Mouse (Mus musculus) cerebellum, adult 8-10 months (tissue): ENCODE measurements around the gene Inpp4b.
A peak's percentile ranks its signal among the peaks of the same experiment; 100 is the strongest.

Source experiments
- DNase-seq: peaks from one replicate; pipeline ENCODE4 v3.0.0; 2022

Inpp4b gene

DNA sequence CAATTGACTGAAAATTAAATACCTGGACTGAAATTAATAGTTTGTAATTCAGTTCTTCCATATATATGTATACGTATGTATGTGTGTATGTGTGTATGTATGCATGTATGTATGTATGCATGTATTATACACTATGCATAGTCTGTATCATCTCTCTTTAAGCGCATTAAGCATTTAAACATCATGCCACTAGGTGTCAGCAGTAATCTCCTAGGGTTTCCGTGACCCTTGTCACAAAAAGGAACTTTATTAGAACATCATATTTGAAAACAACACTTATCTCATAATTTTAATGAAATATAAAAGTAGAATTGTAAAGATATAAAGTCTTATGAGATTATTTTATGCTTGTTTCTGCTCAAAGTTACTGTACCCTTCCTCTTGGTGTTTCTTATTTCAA lies 136.3 kb downstream of the Inpp4b start:
- DNase-seq, result no peak

DNA sequence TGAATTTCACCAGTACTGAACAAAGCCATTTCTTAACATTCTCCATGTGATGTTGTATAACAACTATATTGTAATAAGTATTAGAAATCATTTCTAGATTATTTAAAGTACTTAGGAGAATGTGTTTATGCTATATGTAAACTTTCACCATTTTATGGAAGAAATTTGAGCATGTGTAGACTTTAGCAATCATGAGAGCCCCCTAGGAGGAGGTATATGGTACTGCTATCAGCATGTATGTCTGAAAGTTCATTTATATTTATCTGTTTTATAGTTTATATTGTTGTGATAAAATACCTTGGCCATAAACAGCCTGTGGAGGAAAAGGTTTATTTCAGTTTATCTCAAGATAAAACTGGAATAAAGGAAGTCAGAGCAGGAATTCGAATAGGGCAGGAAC lies 141.5 kb downstream of the Inpp4b start:
- no peak for DNase-seq

GRCm38 (mm10) chr8:81485626-81486025 lies 143.3 kb downstream of the Inpp4b start:
- DNase-seq, result no peak

DNA sequence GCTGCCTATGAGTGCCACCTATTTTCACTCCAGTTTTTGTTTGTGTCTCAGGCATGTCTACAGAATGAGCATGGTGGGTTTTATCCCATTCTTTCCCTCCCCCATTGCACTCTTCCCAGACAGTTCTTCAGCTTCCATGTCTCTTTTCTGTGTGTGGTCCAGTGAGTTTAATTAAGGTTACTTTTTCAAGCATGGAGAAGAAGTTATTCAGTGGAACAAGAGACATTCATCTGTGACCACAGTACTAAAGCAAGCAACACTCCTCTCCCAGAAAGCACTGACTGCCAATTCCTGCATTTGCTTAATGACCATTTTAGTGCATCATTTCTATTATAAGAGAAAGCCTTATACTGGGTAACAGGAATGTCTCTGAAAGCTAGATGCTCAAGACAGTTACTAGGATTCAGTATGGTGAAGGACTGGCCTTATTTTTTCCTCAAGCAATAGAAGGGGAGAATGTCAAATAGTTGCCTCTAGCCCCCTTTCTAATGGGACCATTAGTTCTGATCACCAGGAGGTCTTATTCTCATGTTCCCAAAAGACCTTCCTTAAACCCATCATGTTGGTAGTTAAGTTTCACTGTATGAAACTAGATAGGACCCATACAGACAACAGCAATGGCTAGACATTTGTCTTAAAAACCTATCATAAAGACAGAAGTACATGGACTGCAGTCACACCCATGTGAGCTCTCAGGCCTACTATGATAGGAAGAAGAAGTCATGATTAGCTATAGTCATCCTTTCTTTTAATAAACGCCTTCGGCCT lies 147.7 kb downstream of the Inpp4b start:
- DNase-seq, result no peak

GRCm38 (mm10) chr8:81491097-81491705 lies 148.8 kb downstream of the Inpp4b start:
- DNase-seq, result no peak

GRCm38 (mm10) chr8:81491706-81492204 lies 149.4 kb downstream of the Inpp4b start:
- DNase-seq, result no peak

- no peak for DNase-seq
Observed at GRCm38 (mm10) chr8:81494823-81495222, 152.5 kb downstream of the Inpp4b start.

DNA sequence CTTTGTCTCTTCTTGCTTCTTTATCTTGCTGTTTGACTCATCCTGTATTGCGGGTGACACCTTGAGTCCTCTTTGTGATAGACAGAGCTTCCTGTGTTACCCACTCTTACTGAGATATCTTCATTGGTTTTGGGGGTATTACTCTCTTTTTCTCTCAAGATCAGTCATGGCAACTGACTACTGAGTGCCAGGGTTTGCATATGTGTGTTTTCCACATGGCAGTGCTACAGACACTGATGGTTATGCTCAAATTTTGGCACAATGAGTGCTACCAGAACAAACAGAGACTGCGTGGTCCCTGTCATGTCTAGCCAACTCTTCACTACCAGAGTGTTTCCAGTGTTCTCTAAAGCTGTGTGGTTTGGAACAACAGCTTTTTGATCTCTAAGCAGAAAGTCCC lies 155.3 kb downstream of the Inpp4b start:
- DNase-seq, result no peak

GRCm38 (mm10) chr8:81502216-81502615 lies 159.9 kb downstream of the Inpp4b start:
- DNase-seq, result no peak

DNA sequence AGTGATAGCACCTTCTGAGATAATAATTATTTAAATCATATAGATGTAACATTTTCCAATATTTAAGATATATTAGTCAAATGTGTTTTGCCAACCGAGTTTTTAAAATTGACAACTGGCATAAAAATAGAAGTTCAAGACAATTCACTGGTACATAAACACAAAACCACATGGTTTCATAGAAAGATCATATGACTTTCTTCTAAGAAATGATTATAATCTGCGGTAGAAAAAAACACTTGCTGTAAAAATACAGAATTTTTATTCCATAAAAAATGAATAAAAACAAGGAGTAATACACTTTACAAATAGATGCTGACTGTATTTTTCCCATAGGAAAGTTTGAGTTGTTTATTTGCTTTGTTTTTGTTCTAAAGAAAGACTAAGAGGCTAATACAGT lies 160.6 kb downstream of the Inpp4b start:
- no peak for DNase-seq

DNA sequence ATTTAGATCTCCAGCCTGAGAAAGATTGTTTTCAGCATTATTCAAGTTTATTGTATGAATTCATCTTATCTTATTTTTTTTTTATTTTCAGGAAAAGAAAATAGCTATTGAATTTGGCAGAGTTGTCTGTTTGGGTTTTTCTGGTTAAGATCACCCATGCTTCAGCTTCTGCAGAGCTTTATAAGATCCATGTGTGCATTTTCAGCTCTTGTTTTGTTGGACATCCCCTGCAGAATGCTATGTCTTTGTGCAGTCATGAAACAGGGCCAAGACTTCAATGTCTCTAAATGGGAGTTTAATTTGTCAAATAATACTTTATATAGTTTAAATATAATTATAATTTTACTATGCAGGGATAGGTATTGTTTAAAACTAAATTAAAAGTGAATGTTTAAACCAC lies 170.5 kb downstream of the Inpp4b start:
- DNase-seq, result no peak

DNA sequence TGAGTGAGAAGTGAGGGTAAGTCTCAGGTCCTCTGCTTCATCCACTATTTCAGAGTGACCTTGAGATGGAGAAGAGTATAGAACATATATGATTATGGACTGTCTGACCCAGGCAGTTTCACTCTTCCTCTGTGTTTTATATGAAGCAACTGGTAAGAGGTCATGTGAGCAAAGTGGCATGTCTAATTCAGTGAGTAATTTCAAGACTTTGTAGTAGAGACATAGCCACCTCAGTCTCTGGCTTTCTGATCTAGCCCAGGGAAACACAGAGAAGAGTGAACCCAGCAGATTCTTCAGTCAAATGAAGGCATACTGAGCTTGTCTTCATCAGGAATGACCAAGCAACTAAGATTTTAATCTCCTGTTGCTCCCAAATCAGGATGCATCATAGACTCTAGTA lies 172.1 kb downstream of the Inpp4b start:
- DNase-seq, result no peak

GRCm38 (mm10) chr8:81522085-81522484 lies 179.7 kb downstream of the Inpp4b start:
- peak; percentile 20 for DNase-seq

- DNase-seq, result no peak
Observed at GRCm38 (mm10) chr8:81524561-81524960, 182.2 kb downstream of the Inpp4b start.

DNA sequence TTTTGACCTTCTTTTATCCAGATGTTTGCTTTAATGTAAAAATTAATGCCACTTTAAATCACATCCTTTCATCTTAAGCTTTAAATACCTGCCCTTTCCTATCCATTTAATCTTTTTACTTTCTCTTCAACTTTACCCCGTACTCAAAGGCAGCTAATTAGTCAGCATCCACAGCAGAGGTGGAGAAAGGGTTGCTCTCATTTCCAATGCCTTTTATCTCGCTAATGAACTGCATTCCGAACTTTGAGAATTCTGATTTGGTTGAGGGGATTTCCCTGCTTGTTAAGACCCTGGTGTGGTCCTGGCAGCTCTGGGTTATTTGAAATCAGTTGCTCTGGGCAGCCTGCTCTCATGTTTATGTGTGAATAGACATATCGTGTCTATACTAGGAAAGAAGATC lies 185.3 kb downstream of the Inpp4b start:
- DNase-seq, result no peak

DNA sequence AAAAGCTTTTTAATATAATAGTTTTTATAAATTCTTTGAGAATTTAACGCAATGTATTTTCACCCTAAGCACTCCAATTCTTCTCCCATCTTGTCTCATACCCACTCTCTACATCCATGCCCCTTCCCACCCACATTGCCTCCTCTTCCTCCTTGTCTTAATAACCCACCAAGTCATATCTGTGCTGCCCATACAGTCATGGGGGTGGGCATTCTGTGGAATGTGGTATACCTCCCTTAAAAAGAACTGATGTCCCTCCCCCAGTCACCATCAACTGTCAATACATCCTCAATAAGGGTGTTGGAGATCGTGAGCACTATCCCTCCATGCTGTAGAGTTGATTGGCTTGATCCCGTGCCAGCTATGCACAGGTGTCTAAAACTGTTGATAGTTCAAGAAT lies 196.0 kb downstream of the Inpp4b start:
- DNase-seq, result no peak

GRCm38 (mm10) chr8:81558550-81558949 lies 216.2 kb downstream of the Inpp4b start:
- DNase-seq, result no peak

DNA sequence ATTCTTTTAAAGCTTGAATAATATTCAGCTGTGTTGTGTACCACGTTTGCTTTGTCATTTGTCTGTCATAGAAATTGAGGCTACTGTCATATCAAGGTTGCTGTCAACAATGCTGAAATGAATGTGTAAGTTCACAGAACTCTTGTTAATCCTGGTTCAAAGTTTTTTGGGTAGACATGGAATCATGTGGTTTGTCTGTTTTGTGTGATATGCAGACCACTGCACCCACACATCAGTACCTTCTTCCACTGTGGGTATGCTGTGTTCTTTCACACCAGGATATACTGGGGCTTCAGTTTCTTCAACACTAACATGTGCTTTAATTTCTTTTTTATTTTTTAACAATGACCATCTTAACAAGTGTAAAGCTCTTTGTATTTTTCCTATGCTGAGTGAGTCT lies 220.0 kb downstream of the Inpp4b start:
- DNase-seq, result no peak

GRCm38 (mm10) chr8:81565484-81565883 lies 223.1 kb downstream of the Inpp4b start:
- no peak for DNase-seq

DNA sequence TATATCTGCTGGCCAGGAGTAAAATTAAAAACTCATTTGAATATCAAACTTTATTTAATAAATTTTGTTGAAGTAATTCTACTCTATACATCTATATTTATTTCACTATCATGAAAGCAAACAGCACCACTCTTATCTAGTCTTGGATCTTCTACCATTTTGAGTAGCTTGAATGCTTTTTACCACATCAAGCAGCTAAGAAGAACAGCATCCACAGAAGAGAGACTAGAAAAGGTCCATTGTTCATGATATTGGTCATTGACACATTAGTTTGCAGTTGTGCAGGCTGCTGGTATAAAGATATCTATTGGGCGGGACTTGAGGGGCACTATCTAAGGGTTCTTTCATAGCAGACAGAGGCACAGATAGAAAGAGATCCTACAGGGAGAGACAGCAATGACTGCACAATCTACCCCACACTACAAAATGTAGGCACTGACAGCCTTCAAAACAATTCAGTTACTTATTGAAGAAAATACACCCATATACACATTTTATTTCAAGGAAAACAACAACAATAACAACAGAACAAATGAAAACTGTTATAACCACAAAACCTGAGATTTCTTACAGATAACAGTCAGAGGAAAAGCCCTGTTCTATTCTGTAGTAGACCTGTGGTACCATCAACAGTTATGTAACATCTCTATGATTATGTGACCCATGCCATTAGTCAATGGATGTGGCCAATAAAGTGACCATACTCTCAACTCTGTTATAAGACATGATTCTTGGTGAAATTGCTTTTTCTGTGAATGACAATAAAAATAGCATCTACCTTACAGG lies 230.2 kb downstream of the Inpp4b start:
- no peak for DNase-seq

DNA sequence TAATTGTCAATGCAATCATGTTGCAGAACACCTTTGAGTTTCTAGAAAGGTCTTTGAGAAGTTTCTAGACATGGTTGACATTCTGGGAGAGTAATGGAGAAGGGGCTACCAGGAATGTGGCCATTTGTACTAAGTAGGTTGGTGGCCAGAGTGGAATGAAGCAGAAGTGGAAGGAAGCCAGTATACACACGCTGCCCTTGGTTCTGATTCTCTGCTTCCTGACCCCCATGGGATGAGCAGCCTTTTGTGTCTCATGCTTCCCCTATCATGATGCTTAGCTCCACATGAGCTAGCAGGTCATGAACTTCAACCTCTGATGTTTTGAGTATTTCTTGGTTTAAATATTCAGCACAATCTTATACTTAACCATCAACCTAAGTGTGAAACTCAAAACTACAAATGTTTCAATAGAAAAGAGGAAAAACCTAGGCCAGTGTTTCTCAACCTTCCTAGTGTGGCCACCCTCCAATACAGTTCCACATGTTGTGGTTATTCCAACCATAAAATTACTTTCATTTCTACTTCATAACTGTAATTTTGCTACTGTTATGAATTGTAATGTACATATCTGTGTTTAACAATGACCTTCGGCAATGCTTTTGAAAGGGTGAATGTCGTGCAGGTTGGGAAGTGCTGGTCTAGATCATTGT lies 233.0 kb downstream of the Inpp4b start:
- no peak for DNase-seq

DNA sequence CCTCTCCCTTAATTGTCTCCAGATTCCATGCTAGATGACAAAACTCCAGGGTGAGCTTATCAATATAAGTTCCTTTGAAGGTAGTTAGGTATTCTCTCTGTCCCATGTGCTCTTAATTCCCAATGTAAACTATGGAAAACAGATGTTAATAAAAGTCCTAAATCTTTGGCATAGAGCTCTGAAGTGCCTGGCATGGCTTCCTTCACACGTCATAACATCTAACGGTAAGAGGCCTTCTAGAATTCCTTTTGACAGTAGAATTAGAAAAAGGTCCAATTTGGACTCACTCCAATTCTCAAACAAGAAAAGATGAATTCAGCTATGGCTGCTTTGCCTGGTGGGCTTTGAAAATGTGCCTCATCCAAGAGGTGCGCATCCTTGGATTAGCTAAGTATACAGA lies 236.6 kb downstream of the Inpp4b start:
- no peak for DNase-seq

- DNase-seq, result no peak
Observed at GRCm38 (mm10) chr8:81581817-81582437, 239.6 kb downstream of the Inpp4b start.
